Mouse (Mus musculus): ENCODE results near the gene Gm10188.

Gene Gm10188

GRCm38 (mm10) chr1:132226297-132227080 lies 3.1 kb downstream of the Gm10188 start:
- DNase-seq (ENCODE audit: low spot score), result no peak

GRCm38 (mm10) chr1:132222166-132222565 lies 7.4 kb downstream of the Gm10188 start:
- DNase-seq (ENCODE audit: low spot score), result no peak

- no peak for DNase-seq (ENCODE audit: low spot score)
Observed at GRCm38 (mm10) chr1:132221627-132222026, 7.9 kb downstream of the Gm10188 start.

GRCm38 (mm10) chr1:132216276-132216675 lies 13.3 kb downstream of the Gm10188 start:
- DNase-seq (ENCODE audit: low spot score), result no peak

- DNase-seq (ENCODE audit: low spot score), result no peak
Observed at GRCm38 (mm10) chr1:132213076-132213475, 16.5 kb downstream of the Gm10188 start.

- DNase-seq (ENCODE audit: low spot score), result peak; percentile 85
Observed at GRCm38 (mm10) chr1:132212218-132212617, 17.3 kb downstream of the Gm10188 start.

GRCm38 (mm10) chr1:132211672-132212071 lies 17.9 kb downstream of the Gm10188 start:
- no peak for DNase-seq (ENCODE audit: low spot score)

GRCm38 (mm10) chr1:132210922-132211321 lies 18.6 kb downstream of the Gm10188 start:
- DNase-seq (ENCODE audit: low spot score), result no peak

- DNase-seq (ENCODE audit: low spot score), result no peak
Observed at GRCm38 (mm10) chr1:132209400-132209799, 20.2 kb downstream of the Gm10188 start.

- DNase-seq (ENCODE audit: low spot score), result no peak
Observed at GRCm38 (mm10) chr1:132208154-132208553, 21.4 kb downstream of the Gm10188 start.

- no peak for DNase-seq (ENCODE audit: low spot score)
Observed at GRCm38 (mm10) chr1:132206828-132207227, 22.7 kb downstream of the Gm10188 start.

- DNase-seq (ENCODE audit: low spot score), result no peak
Observed at GRCm38 (mm10) chr1:132205958-132206357, 23.6 kb downstream of the Gm10188 start.

GRCm38 (mm10) chr1:132202771-132203170 lies 26.8 kb downstream of the Gm10188 start:
- no peak for DNase-seq (ENCODE audit: low spot score)

GRCm38 (mm10) chr1:132201936-132202335 lies 27.6 kb downstream of the Gm10188 start:
- DNase-seq (ENCODE audit: low spot score), result no peak

GRCm38 (mm10) chr1:132201511-132201860 lies 28.1 kb downstream of the Gm10188 start:
- no peak for DNase-seq (ENCODE audit: low spot score)

GRCm38 (mm10) chr1:132200562-132201510 lies 28.7 kb downstream of the Gm10188 start:
- no peak for DNase-seq (ENCODE audit: low spot score)

- DNase-seq (ENCODE audit: low spot score), result no peak
Observed at GRCm38 (mm10) chr1:132199934-132200333, 29.6 kb downstream of the Gm10188 start.

- DNase-seq (ENCODE audit: low spot score), result no peak
Observed at GRCm38 (mm10) chr1:132199244-132199643, 30.3 kb downstream of the Gm10188 start.

- DNase-seq (ENCODE audit: low spot score), result no peak
Observed at GRCm38 (mm10) chr1:132198401-132199071, 31.0 kb downstream of the Gm10188 start.

- DNase-seq (ENCODE audit: low spot score), result no peak
Observed at GRCm38 (mm10) chr1:132197666-132198065, 31.9 kb downstream of the Gm10188 start.

GRCm38 (mm10) chr1:132196337-132196736 lies 33.2 kb downstream of the Gm10188 start:
- no peak for DNase-seq (ENCODE audit: low spot score)

GRCm38 (mm10) chr1:132195681-132196080 lies 33.9 kb downstream of the Gm10188 start:
- no peak for DNase-seq (ENCODE audit: low spot score)

All from layer of hippocampus, adult 9-10 months (tissue).